Mouse (Mus musculus) neural tube, embryonic 13.5 days (tissue): ENCODE results near the gene Ttll11. TPM values are rescaled to one million over a fixed set of nuclear protein-coding genes. Genes with fewer than 3 reads are reported as not detected.

Experiments used
- ATAC-seq: fragments of 200-750 bp; cut with Nextera tagmentation; 2 replicates; pipeline ENCODE4 v1.8.0; 2017; ENCODE audit warnings: low read depth, mild to moderate bottlenecking, moderate TSS enrichment, moderate library complexity
- H3K27ac ChIP-seq: fragments of 300-500 bp; sonication (generic); replicated peaks from 2 replicates; pipeline ENCODE4 v1.5.1; 2015; ENCODE audit warnings: moderate library complexity, mild to moderate bottlenecking, inconsistent platforms
- H3K27me3 ChIP-seq: fragments of 300-500 bp; sonication (generic); 2 replicates; pipeline ENCODE4 v1.6.1; 2015; ENCODE audit warnings: mild to moderate bottlenecking, inconsistent platforms
- H3K36me3 ChIP-seq: fragments of 300-500 bp; sonication (generic); 2 replicates; pipeline ENCODE4 v1.6.1; 2015; ENCODE audit warnings: mild to moderate bottlenecking, inconsistent platforms
- H3K4me1 ChIP-seq: fragments of 300-500 bp; sonication (generic); replicated peaks from 2 replicates; pipeline ENCODE4 v1.6.1; 2015; ENCODE audit warnings: inconsistent platforms
- H3K4me2 ChIP-seq: fragments of 300-500 bp; sonication (generic); 2 replicates; pipeline ENCODE4 v1.6.1; 2015; ENCODE audit warnings: inconsistent platforms, mild to moderate bottlenecking, moderate library complexity
- H3K4me3 ChIP-seq: fragments of 300-500 bp; sonication (generic); 2 replicates; pipeline ENCODE4 v1.5.1; 2015; ENCODE audit warnings: mild to moderate bottlenecking, inconsistent platforms
- H3K9ac ChIP-seq: fragments of 300-500 bp; sonication (generic); 2 replicates; pipeline ENCODE4 v1.6.1; 2015; ENCODE audit warnings: moderate library complexity, mild to moderate bottlenecking, inconsistent platforms
- H3K9me3 ChIP-seq: fragments of 300-500 bp; sonication (generic); 2 replicates; pipeline ENCODE4 v1.6.1; 2016; ENCODE audit warnings: inconsistent platforms
- whole genome bisulfite sequencing: fragments of 180-500 bp; shearing (Covaris S2); methylation state at CpG from one replicate; pipeline ENCODE4 v1.1.7; 2015; 5-methylcytosine and 5-hydroxymethylcytosine counted together
- polyA plus RNA-seq: library from polyadenylated mRNA; unstranded; fragments of >200 nt; fragmentation: Nextera tagmentation; extraction: Ambion mirVana; gene quantifications from 2 replicates; pipeline ENCODE4 v1.2.1, GENCODE M21; 2015

The Ttll11 gene
- polyA plus RNA-seq, 1 experiment from 2014 or later = 5.1 TPM

- 81% methylated on average over 6 of the region's 6 CpGs for WGBS
- Histone ChIP-seq H3K9me3 (no peaks in the 10 kb centered on the region), H3K4me3 (no peak overlapping the region), H3K27ac (no peak overlapping the region), H3K9ac (no peak overlapping the region), H3K4me2 (no peak overlapping the region), H3K27me3 (no peaks in the 10 kb centered on the region), H3K36me3 (no peaks in the 10 kb centered on the region), H3K4me1 (peaks cover 8% of the 10 kb centered on the region; the same call in 1 of the 2 replicates)
- ATAC-seq = no peak
Measured at GRCm38 (mm10) chr2:35830966-35831903, 148.5 kb downstream of the Ttll11 start.

GRCm38 (mm10) chr2:35829136-35829535, 150.6 kb downstream of the Ttll11 start:
- Histone ChIP-seq H3K4me3 (no peak overlapping the region), H3K27ac (no peak overlapping the region), H3K9ac (no peak overlapping the region), H3K27me3 (no peaks in the 10 kb centered on the region), H3K4me1 (peaks cover 8% of the 10 kb centered on the region; the same call in 1 of the 2 replicates), H3K4me2 (no peak overlapping the region), H3K9me3 (no peaks in the 10 kb centered on the region), H3K36me3 (no peaks in the 10 kb centered on the region)
- ATAC-seq = no peak
- 89% methylated on average over 4 of the region's 4 CpGs for WGBS

GRCm38 (mm10) chr2:35827886-35828285, 151.8 kb downstream of the Ttll11 start:
- H3K4me3 ChIP-seq = no peak overlapping the region
- no peaks in the 10 kb centered on the region for H3K9me3 ChIP-seq
- no peak overlapping the region for H3K9ac ChIP-seq
- WGBS = 79% methylated on average over 4 of the region's 4 CpGs
- no peaks in the 10 kb centered on the region for H3K4me1 ChIP-seq
- no peak overlapping the region for H3K4me2 ChIP-seq
- H3K27ac ChIP-seq = no peak overlapping the region
- ATAC-seq = no peak
- H3K27me3 ChIP-seq = no peaks in the 10 kb centered on the region
- no peaks in the 10 kb centered on the region for H3K36me3 ChIP-seq

GRCm38 (mm10) chr2:35825157-35825556, 154.6 kb downstream of the Ttll11 start:
- WGBS = 78% methylated on average over 7 of the region's 7 CpGs
- no peaks in the 10 kb centered on the region for H3K36me3 ChIP-seq
- no peak overlapping the region for H3K9ac ChIP-seq
- H3K27ac ChIP-seq = no peak overlapping the region
- no peak for ATAC-seq
- H3K4me2 ChIP-seq = no peak overlapping the region
- H3K27me3 ChIP-seq = no peaks in the 10 kb centered on the region
- no peaks in the 10 kb centered on the region for H3K9me3 ChIP-seq
- no peaks in the 10 kb centered on the region for H3K4me1 ChIP-seq
- H3K4me3 ChIP-seq = no peak overlapping the region

- H3K27me3 ChIP-seq = no peaks in the 10 kb centered on the region
- no peaks in the 10 kb centered on the region for H3K4me1 ChIP-seq
- H3K4me2 ChIP-seq = no peak overlapping the region
- ATAC-seq = no peak
- H3K36me3 ChIP-seq = no peaks in the 10 kb centered on the region
- H3K27ac ChIP-seq = no peak overlapping the region
- no peaks in the 10 kb centered on the region for H3K9me3 ChIP-seq
- H3K4me3 ChIP-seq = no peak overlapping the region
- WGBS = 88% methylated on average over 6 of the region's 6 CpGs
- no peak overlapping the region for H3K9ac ChIP-seq
Measured at GRCm38 (mm10) chr2:35823589-35823988, 156.1 kb downstream of the Ttll11 start.

- 80% methylated on average over 2 of the region's 2 CpGs for WGBS
Measured at GRCm38 (mm10) chr2:35818883-35819282, 160.8 kb downstream of the Ttll11 start.

GRCm38 (mm10) chr2:35816056-35816661, 163.6 kb downstream of the Ttll11 start:
- Histone ChIP-seq H3K36me3 (no peaks in the 10 kb centered on the region), H3K9me3 (no peaks in the 10 kb centered on the region), H3K27ac (no peak overlapping the region), H3K4me2 (no peak overlapping the region), H3K4me3 (no peak overlapping the region), H3K9ac (no peak overlapping the region), H3K4me1 (peaks cover 11% of the 10 kb centered on the region; the same call in 1 of the 2 replicates), H3K27me3 (no peaks in the 10 kb centered on the region)
- ATAC-seq = no peak
- WGBS = 77% methylated on average over 5 of the region's 5 CpGs

More at GRCm38 (mm10) chr2:35818883-35819282, 160.8 kb downstream of the Ttll11 start:
- Histone ChIP-seq H3K27ac (no peak overlapping the region), H3K4me3 (no peak overlapping the region), H3K4me2 (no peak overlapping the region), H3K9me3 (no peaks in the 10 kb centered on the region), H3K4me1 (no peaks in the 10 kb centered on the region), H3K36me3 (no peaks in the 10 kb centered on the region), H3K27me3 (no peaks in the 10 kb centered on the region), H3K9ac (no peak overlapping the region)
- ATAC-seq = no peak

GRCm38 (mm10) chr2:35812561-35812933, 167.2 kb downstream of the Ttll11 start:
- Histone ChIP-seq H3K9me3 (no peaks in the 10 kb centered on the region), H3K4me2 (no peak overlapping the region), H3K4me3 (no peak overlapping the region), H3K27me3 (no peaks in the 10 kb centered on the region), H3K9ac (no peak overlapping the region), H3K36me3 (no peaks in the 10 kb centered on the region), H3K4me1 (peaks cover 18% of the 10 kb centered on the region; the same call in 1 of the 2 replicates), H3K27ac (no peak overlapping the region)
- no peak for ATAC-seq
- 89% methylated on average over 2 of the region's 2 CpGs for WGBS

GRCm38 (mm10) chr2:35811801-35812560, 167.7 kb downstream of the Ttll11 start:
- H3K27ac ChIP-seq = no peak overlapping the region
- no peaks in the 10 kb centered on the region for H3K36me3 ChIP-seq
- no peaks in the 10 kb centered on the region for H3K27me3 ChIP-seq
- WGBS = 70% methylated on average over 14 of the region's 14 CpGs
- H3K4me1 ChIP-seq = peaks cover 18% of the 10 kb centered on the region; the same call in 1 of the 2 replicates
- H3K4me2 ChIP-seq = no peak overlapping the region
- H3K9ac ChIP-seq = no peak overlapping the region
- no peaks in the 10 kb centered on the region for H3K9me3 ChIP-seq
- ATAC-seq = no peak
- no peak overlapping the region for H3K4me3 ChIP-seq

GRCm38 (mm10) chr2:35810027-35810426, 169.7 kb downstream of the Ttll11 start:
- ATAC-seq = no peak
- no peak overlapping the region for H3K27ac ChIP-seq
- no peak overlapping the region for H3K9ac ChIP-seq
- H3K9me3 ChIP-seq = no peaks in the 10 kb centered on the region
- no peak overlapping the region for H3K4me2 ChIP-seq
- H3K4me3 ChIP-seq = no peak overlapping the region
- 75% methylated on average over 3 of the region's 3 CpGs for WGBS
- peaks cover 18% of the 10 kb centered on the region; the same call in 1 of the 2 replicates for H3K4me1 ChIP-seq
- H3K36me3 ChIP-seq = no peaks in the 10 kb centered on the region
- no peaks in the 10 kb centered on the region for H3K27me3 ChIP-seq

GRCm38 (mm10) chr2:35809141-35809540, 170.6 kb downstream of the Ttll11 start:
- Histone ChIP-seq H3K27me3 (no peaks in the 10 kb centered on the region), H3K4me1 (peaks cover 18% of the 10 kb centered on the region; the same call in 1 of the 2 replicates), H3K9ac (no peak overlapping the region), H3K27ac (no peak overlapping the region), H3K4me3 (no peak overlapping the region), H3K9me3 (no peaks in the 10 kb centered on the region), H3K36me3 (no peaks in the 10 kb centered on the region), H3K4me2 (no peak overlapping the region)
- WGBS = 21% methylated on average over 3 of the region's 3 CpGs
- ATAC-seq = no peak

GRCm38 (mm10) chr2:35805881-35806280, 173.8 kb downstream of the Ttll11 start:
- no peaks in the 10 kb centered on the region for H3K9me3 ChIP-seq
- no peak overlapping the region for H3K4me2 ChIP-seq
- H3K4me3 ChIP-seq = no peak overlapping the region
- peaks cover 8% of the 10 kb centered on the region; the same call in 1 of the 2 replicates for H3K4me1 ChIP-seq
- peak; percentile 59; the same call in 1 of the 2 replicates for ATAC-seq
- H3K27ac ChIP-seq = no peak overlapping the region
- no peaks in the 10 kb centered on the region for H3K27me3 ChIP-seq
- H3K36me3 ChIP-seq = no peaks in the 10 kb centered on the region
- H3K9ac ChIP-seq = no peak overlapping the region
- 79% methylated on average over 13 of the region's 13 CpGs for WGBS
